Mouse (Mus musculus): ENCODE measurements around the gene Hcrt. TPM values are rescaled to one million over a fixed set of nuclear protein-coding genes. Genes with fewer than 3 reads are reported as not detected.

Gene Hcrt
- 2.1 and 3.4 TPM in 2 replicates for polyA plus RNA-seq (2012; rRNA removed)

DNA sequence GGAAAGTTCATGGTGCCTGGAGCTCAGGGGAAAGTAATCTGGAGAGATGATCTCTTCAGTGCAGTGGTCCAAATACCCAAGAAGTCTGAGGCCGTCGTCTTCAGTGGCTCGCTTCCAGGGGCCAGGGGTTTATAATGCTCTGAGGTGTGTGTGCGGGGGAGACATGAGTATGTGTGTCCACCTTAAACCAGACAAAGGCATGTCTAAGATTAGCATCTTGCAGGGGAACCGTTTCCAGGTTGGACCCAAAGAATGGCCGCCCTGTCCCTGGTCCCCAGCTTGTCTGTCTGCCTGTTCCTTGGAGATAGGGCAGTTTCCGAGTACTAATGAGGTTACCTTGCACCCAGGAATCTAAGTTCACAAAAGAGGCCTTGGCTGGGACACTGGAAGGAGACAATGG is at the start of gene Hcrt:
TSS of gene Hcrt (minus strand) at position 101 of the 400 bp plus-strand sequence.

GRCm38 (mm10) chr11:100770646-100771408 is 8.1 kb upstream of the Hcrt start, which contains the start of gene Ghdc:
Ghdc (minus strand) TSS chr11:100770957.

DNA sequence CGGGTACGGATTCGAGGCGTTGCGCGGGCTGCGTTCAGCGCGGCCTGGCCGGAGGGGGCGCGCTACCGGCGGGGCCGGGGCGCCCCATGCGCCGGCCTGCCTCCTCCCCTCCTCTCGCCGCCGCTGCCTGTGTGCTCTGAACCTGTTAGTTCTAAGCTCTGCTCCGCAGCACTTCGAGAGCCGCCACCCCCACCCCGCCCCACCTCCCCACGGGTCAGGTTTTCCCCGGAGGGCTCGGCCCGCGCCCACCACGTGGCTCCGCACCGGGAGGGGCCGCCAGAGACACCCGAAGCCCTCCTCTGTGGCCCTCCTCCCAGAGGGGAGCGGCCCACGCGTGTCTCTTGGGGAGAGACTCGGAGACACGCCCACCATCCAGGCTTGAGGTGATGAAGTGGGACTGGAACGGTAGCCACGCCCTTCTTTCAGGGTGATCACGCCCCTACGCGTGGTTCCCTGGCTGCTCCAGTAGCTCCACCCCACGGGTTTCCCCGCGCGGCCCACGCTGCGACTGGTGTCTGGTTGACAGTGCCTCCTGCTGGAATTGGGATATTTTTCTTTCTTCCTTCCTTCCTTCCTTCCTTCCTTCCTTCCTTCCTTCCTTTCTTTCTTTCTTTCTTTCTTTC is 3.0 kb downstream of the Hcrt start, which contains the start of gene Kcnh4:
TSS of gene Kcnh4 (minus strand) at position 332 of the 623 bp plus-strand sequence.

DNA sequence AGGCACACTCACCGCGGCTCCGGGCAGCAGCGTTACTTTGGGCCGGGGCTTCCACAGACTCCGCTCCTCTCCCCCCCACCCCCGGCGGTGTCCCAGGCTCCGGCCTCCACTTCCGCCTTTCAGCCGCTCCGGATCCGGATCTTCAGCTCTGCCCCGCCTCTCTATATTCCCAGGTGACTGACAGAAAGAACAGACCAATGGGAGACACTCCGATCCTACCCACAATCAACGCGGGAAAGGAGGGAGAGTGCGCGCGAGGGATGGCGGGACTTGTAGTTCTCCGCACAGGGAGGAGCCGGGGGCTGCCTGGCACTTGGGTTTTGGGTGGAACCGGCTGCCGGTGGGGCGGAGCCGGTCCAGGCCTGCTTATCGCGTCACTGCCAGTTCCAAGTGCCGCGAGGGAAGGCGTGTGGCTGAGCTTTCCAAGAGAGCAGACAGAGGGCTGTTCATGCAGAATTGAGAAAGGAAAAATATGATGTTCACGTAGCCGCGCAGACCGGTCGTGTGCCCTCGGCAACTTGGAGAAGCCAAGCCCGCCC is 24.6 kb downstream of the Hcrt start, which contains the start of gene Rab5c:
TSS of gene Rab5c (minus strand) at position 150 of the 539 bp plus-strand sequence.

GRCm38 (mm10) chr11:100713735-100714533 is 48.8 kb downstream of the Hcrt start, which contains the start of gene Hspb9:
Hspb9 (plus strand) TSS chr11:100713850.

GRCm38 (mm10) chr11:100711783-100712615 is 50.7 kb downstream of the Hcrt start, which contains the start of gene Kat2a:
Kat2a (minus strand) TSS chr11:100712465.

Other genes starting within 250 kb of the Hcrt start
- gene Acly, start 234.9 kb downstream of the Hcrt start, polyA plus RNA-seq (2012; rRNA removed), result 170 and 173 TPM in 2 replicates
- gene Ttc25, start 217.3 kb downstream of the Hcrt start, polyA plus RNA-seq (2012; rRNA removed), result 1.2 and 1.4 TPM in 2 replicates
- 32.3 and 38.8 TPM in 2 replicates for gene Cnp, start 188.0 kb downstream of the Hcrt start, polyA plus RNA-seq (2012; rRNA removed)
- 76.1 and 76.4 TPM in 2 replicates for gene Nkiras2, start 143.7 kb downstream of the Hcrt start, polyA plus RNA-seq (2012; rRNA removed)
- gene Dnajc7, start 142.8 kb downstream of the Hcrt start, polyA plus RNA-seq (2012; rRNA removed), result 192 and 206 TPM in 2 replicates
- 0.34 and 1.4 TPM in 2 replicates for gene Zfp385c, start 70.5 kb downstream of the Hcrt start, polyA plus RNA-seq (2012; rRNA removed)
- 2.8 and 3.5 TPM in 2 replicates for gene Dhx58, start 58.7 kb downstream of the Hcrt start, polyA plus RNA-seq (2012; rRNA removed)
- gene Kat2a, start 50.5 kb downstream of the Hcrt start, polyA plus RNA-seq (2012; rRNA removed), result 59.7 and 62.8 TPM in 2 replicates
- not detected in 2 replicates for gene Hspb9, start 49.1 kb downstream of the Hcrt start, polyA plus RNA-seq (2012; rRNA removed)
- gene Rab5c, start 24.7 kb downstream of the Hcrt start, polyA plus RNA-seq (2012; rRNA removed), result 233 and 236 TPM in 2 replicates
- 28.5 and 34.1 TPM in 2 replicates for gene Kcnh4, start 3.0 kb downstream of the Hcrt start, polyA plus RNA-seq (2012; rRNA removed)
- 8.3 and 8.5 TPM in 2 replicates for gene Ghdc, start 8.0 kb upstream of the Hcrt start, polyA plus RNA-seq (2012; rRNA removed)
- gene Stat5b, start 87.8 kb upstream of the Hcrt start, polyA plus RNA-seq (2012; rRNA removed), result 15.2 and 16.0 TPM in 2 replicates
- 1.7 and 1.8 TPM in 2 replicates for gene Stat5a, start 96.4 kb upstream of the Hcrt start, polyA plus RNA-seq (2012; rRNA removed)
- 26.7 and 33.0 TPM in 2 replicates for gene Stat3, start 176.6 kb upstream of the Hcrt start, polyA plus RNA-seq (2012; rRNA removed)
- gene Cavin1, start 208.0 kb upstream of the Hcrt start, polyA plus RNA-seq (2012; rRNA removed), result 20.1 and 21.2 TPM in 2 replicates
- gene Atp6v0a1, start 246.5 kb upstream of the Hcrt start, polyA plus RNA-seq (2012; rRNA removed), result 186 and 202 TPM in 2 replicates

Measured in central nervous system, embryonic 18 days (tissue).